In genomic region chr6:6434261-6434802, GRCm38 (mm10) we compare ENCODE assay signal across 22 mouse cellular contexts.
DNase-seq lines count a peak whose midpoint lies in the region; ATAC-seq and TF ChIP-seq lines count a peak whose summit lies in the region.
"Had no signal": no experiment of that assay in that cellular context is flagged by ENCODE, and none has a peak within 500 bp of the region (broad histone marks: within the 10 kb centered on the region; RNA-seq: fewer than 3 reads in every experiment).

No protein-coding gene starts in this region.

- no peak for TF ChIP-seq CTCF in forebrain, postnatal 0 days (IDR thresholded peaks at IDR 0.05; ENCODE audit: low read depth)
- TF ChIP-seq CTCF in embryonic fibroblast, embryonic 13.5 days (IDR thresholded peaks at IDR 0.05; ENCODE audit: borderline replicate concordance, insufficient read depth, low read length), result no peak

- no peak overlapping the region for H3K4me2 ChIP-seq in embryonic facial prominence, embryonic 14.5 days (ENCODE audit: low read depth, low read length)
- H3K4me2 ChIP-seq in forebrain, embryonic 15.5 days (replicated peaks), result no peak overlapping the region
- no peak overlapping the region for H3K4me2 ChIP-seq in forebrain, embryonic 11.5 days (ENCODE audit: low read depth, low read length, severe bottlenecking)
- no peak overlapping the region for H3K4me2 ChIP-seq in forebrain, postnatal 0 days (ENCODE audit: low read depth)
- no peak overlapping the region for H3K4me2 ChIP-seq in forebrain, embryonic 13.5 days
- H3K4me2 ChIP-seq: embryonic facial prominence, embryonic 12.5 days; embryonic facial prominence, embryonic 15.5 days had no signal

- WGBS in embryonic facial prominence, embryonic 14.5 days, result 59% methylated on average over 5 of the region's 5 CpGs
- 82% methylated on average over 5 of the region's 5 CpGs for WGBS in embryonic facial prominence, embryonic 10.5 days
- WGBS in forebrain, embryonic 15.5 days, result 61% methylated on average over 5 of the region's 5 CpGs
- WGBS in forebrain, embryonic 11.5 days, result 77% methylated on average over 5 of the region's 5 CpGs
- 60% methylated on average over 5 of the region's 5 CpGs for WGBS in forebrain, postnatal 0 days
- 78% methylated on average over 5 of the region's 5 CpGs for WGBS in forebrain, embryonic 13.5 days

- peak; percentile 68 for DNase-seq in embryonic facial prominence, embryonic 14.5 days (ENCODE audit: low spot score)
- no peak for DNase-seq in embryonic facial prominence, embryonic 10.5 days (ENCODE audit: low spot score)
- no peak for DNase-seq in forebrain, embryonic 11.5 days (ENCODE audit: low spot score)
- no peak for DNase-seq in forebrain, postnatal 0 days
- DNase-seq in spleen, adult 18-20 months, result no peak
- DNase-seq: adrenal gland, adult 2 months; adrenal gland, postnatal 14 days; adrenal gland, postnatal 36 days; cerebellum, adult 11 months; cerebellum, adult 18-20 months; cerebellum, adult 8-10 months; cerebellum, adult 9-11 months; cerebellum, postnatal 14 days; cerebellum, postnatal 36 days; embryo, embryonic 11 days; gastrocnemius, adult 2 months; gastrocnemius, postnatal 10 days had no signal

- 0 out of 2 replicates have a peak, but pooled peaks cover 1% of the 10 kb centered on the region for H3K9me3 ChIP-seq in embryonic facial prominence, embryonic 14.5 days (ENCODE audit: control insufficient read depth, low read length)
- peaks cover 4% of the 10 kb centered on the region; the same call in 1 of the 2 replicates for H3K9me3 ChIP-seq in embryonic facial prominence, embryonic 10.5 days
- no peaks in the 10 kb centered on the region for H3K9me3 ChIP-seq in forebrain, embryonic 15.5 days
- no peaks in the 10 kb centered on the region for H3K9me3 ChIP-seq in forebrain, embryonic 11.5 days (ENCODE audit: control insufficient read depth, low read length)
- H3K9me3 ChIP-seq in forebrain, postnatal 0 days (ENCODE audit: low read length), result no peaks in the 10 kb centered on the region
- no peaks in the 10 kb centered on the region for H3K9me3 ChIP-seq in forebrain, embryonic 13.5 days (replicated peaks)
- H3K9me3 ChIP-seq: embryonic facial prominence, embryonic 12.5 days; embryonic facial prominence, embryonic 15.5 days had no signal

- H3K27me3 ChIP-seq in embryonic facial prominence, embryonic 14.5 days (replicated peaks; ENCODE audit: control insufficient read depth, insufficient read depth, low read length), result no peaks in the 10 kb centered on the region
- no peaks in the 10 kb centered on the region for H3K27me3 ChIP-seq in embryonic facial prominence, embryonic 10.5 days (replicated peaks; ENCODE audit: low read depth, poor library complexity, severe bottlenecking)
- no peaks in the 10 kb centered on the region for H3K27me3 ChIP-seq in forebrain, embryonic 15.5 days
- no peaks in the 10 kb centered on the region for H3K27me3 ChIP-seq in forebrain, embryonic 11.5 days (ENCODE audit: control insufficient read depth, insufficient read depth, low read length)
- no peaks in the 10 kb centered on the region for H3K27me3 ChIP-seq in forebrain, postnatal 0 days (ENCODE audit: insufficient read depth, low read length)
- H3K27me3 ChIP-seq in forebrain, embryonic 13.5 days, result no peaks in the 10 kb centered on the region
- H3K27me3 ChIP-seq: embryonic facial prominence, embryonic 12.5 days; embryonic facial prominence, embryonic 15.5 days had no signal

- H3K4me3 ChIP-seq in embryonic facial prominence, embryonic 14.5 days (ENCODE audit: low read depth, low read length), result no peak overlapping the region
- H3K4me3 ChIP-seq in embryonic facial prominence, embryonic 10.5 days, result no peak overlapping the region
- no peak overlapping the region for H3K4me3 ChIP-seq in forebrain, embryonic 15.5 days
- H3K4me3 ChIP-seq in forebrain, embryonic 11.5 days (ENCODE audit: low read depth, low read length), result no peak overlapping the region
- no peak overlapping the region for H3K4me3 ChIP-seq in forebrain, postnatal 0 days (ENCODE audit: low read depth, low read length)
- H3K4me3 ChIP-seq in forebrain, embryonic 13.5 days, result no peak overlapping the region
- no peak overlapping the region for H3K4me3 ChIP-seq in embryonic fibroblast, embryonic 13.5 days (ENCODE audit: insufficient read depth, low read length)
- H3K4me3 ChIP-seq: embryonic facial prominence, embryonic 12.5 days; embryonic facial prominence, embryonic 15.5 days; gastrocnemius, adult 2 months had no signal

- ATAC-seq in embryonic facial prominence, embryonic 14.5 days (ENCODE audit: low read depth), result no peak
- peak; percentile 51 for ATAC-seq in forebrain, embryonic 15.5 days (replicated peaks)
- ATAC-seq in forebrain, embryonic 11.5 days (replicated peaks; ENCODE audit: low FRiP score), result no peak
- ATAC-seq in forebrain, postnatal 0 days, result peak; percentile 47; the same call in 1 of the 2 replicates
- no peak for ATAC-seq in forebrain, embryonic 13.5 days

- TF ChIP-seq POLR2A in embryonic fibroblast, embryonic 13.5 days (IDR thresholded peaks at IDR 0.05; ENCODE audit: low read depth, low read length), result no peak

- H3K9ac ChIP-seq in embryonic facial prominence, embryonic 14.5 days (ENCODE audit: low read depth, low read length), result no peak overlapping the region
- H3K9ac ChIP-seq in forebrain, embryonic 15.5 days (replicated peaks), result no peak overlapping the region
- no peak overlapping the region for H3K9ac ChIP-seq in forebrain, embryonic 11.5 days (ENCODE audit: low read length)
- no peak overlapping the region for H3K9ac ChIP-seq in forebrain, postnatal 0 days
- H3K9ac ChIP-seq in forebrain, embryonic 13.5 days, result no peak overlapping the region
- H3K9ac ChIP-seq: embryonic facial prominence, embryonic 12.5 days; embryonic facial prominence, embryonic 15.5 days had no signal

- H3K36me3 ChIP-seq in embryonic facial prominence, embryonic 14.5 days (ENCODE audit: control insufficient read depth, insufficient read depth, low read length), result no peaks in the 10 kb centered on the region
- no peaks in the 10 kb centered on the region for H3K36me3 ChIP-seq in embryonic facial prominence, embryonic 10.5 days (replicated peaks)
- no peaks in the 10 kb centered on the region for H3K36me3 ChIP-seq in forebrain, embryonic 15.5 days
- no peaks in the 10 kb centered on the region for H3K36me3 ChIP-seq in forebrain, embryonic 11.5 days (ENCODE audit: control insufficient read depth, insufficient read depth, low read length)
- H3K36me3 ChIP-seq in forebrain, postnatal 0 days (ENCODE audit: insufficient read depth), result no peaks in the 10 kb centered on the region
- H3K36me3 ChIP-seq in forebrain, embryonic 13.5 days (ENCODE audit: poor library complexity, severe bottlenecking), result no peaks in the 10 kb centered on the region
- H3K36me3 ChIP-seq: embryonic facial prominence, embryonic 12.5 days; embryonic facial prominence, embryonic 15.5 days had no signal

- no peak overlapping the region for H3K27ac ChIP-seq in embryonic facial prominence, embryonic 14.5 days (replicated peaks; ENCODE audit: low read depth, low read length)
- H3K27ac ChIP-seq in embryonic facial prominence, embryonic 10.5 days (replicated peaks), result no peak overlapping the region
- H3K27ac ChIP-seq in forebrain, embryonic 15.5 days (replicated peaks), result no peak overlapping the region
- no peak overlapping the region for H3K27ac ChIP-seq in forebrain, embryonic 11.5 days (ENCODE audit: low read depth, low read length)
- no peak overlapping the region for H3K27ac ChIP-seq in forebrain, postnatal 0 days (ENCODE audit: low read depth, low read length)
- no peak overlapping the region for H3K27ac ChIP-seq in forebrain, embryonic 13.5 days
- H3K27ac ChIP-seq in embryonic fibroblast, embryonic 13.5 days (ENCODE audit: insufficient read depth, low read length), result peak overlapping the region; percentile 35; the same call in 1 of the 2 replicates
- H3K27ac ChIP-seq: embryonic facial prominence, embryonic 12.5 days; embryonic facial prominence, embryonic 15.5 days; gastrocnemius, adult 2 months had no signal

- 0 out of 2 replicates have a peak, but pooled peaks cover 4% of the 10 kb centered on the region for H3K4me1 ChIP-seq in embryonic facial prominence, embryonic 14.5 days (ENCODE audit: control insufficient read depth, insufficient read depth, low read length)
- peaks cover 9% of the 10 kb centered on the region; the same call in 1 of the 2 replicates for H3K4me1 ChIP-seq in embryonic facial prominence, embryonic 10.5 days
- no peaks in the 10 kb centered on the region for H3K4me1 ChIP-seq in forebrain, embryonic 15.5 days
- H3K4me1 ChIP-seq in forebrain, embryonic 11.5 days (replicated peaks; ENCODE audit: control insufficient read depth, insufficient read depth, low read length), result no peaks in the 10 kb centered on the region
- H3K4me1 ChIP-seq in forebrain, postnatal 0 days (ENCODE audit: insufficient read depth), result no peaks in the 10 kb centered on the region
- no peaks in the 10 kb centered on the region for H3K4me1 ChIP-seq in forebrain, embryonic 13.5 days
- peaks cover 3% of the 10 kb centered on the region; the same call in 1 of the 2 replicates for H3K4me1 ChIP-seq in embryonic fibroblast, embryonic 13.5 days (ENCODE audit: control insufficient read depth, insufficient read depth, low read length)
- H3K4me1 ChIP-seq: embryonic facial prominence, embryonic 12.5 days had no signal

Comparison
In these comparisons a context has a peak if more than half of its experiments do, and no peak if none do; other contexts are left out.
1. ATAC-seq: peak in forebrain, embryonic 15.5 days (single experiment) and forebrain, postnatal 0 days (single experiment); none in embryonic facial prominence, embryonic 14.5 days (single experiment), forebrain, embryonic 11.5 days (single experiment) and forebrain, embryonic 13.5 days (single experiment).